Mouse (Mus musculus): ENCODE results near the gene Inpp5e. TPM values are rescaled to one million over a fixed set of nuclear protein-coding genes. Genes with fewer than 3 reads are reported as not detected.
A peak's percentile ranks its signal among the peaks of the same experiment; 100 is the strongest.
"Not testable (repeated sequence)": the region's sequence is repeated elsewhere in the genome, so short reads cannot be mapped to it uniquely, and the experiment has no call there.

Inpp5e gene
- polyA plus RNA-seq, 1 experiment from 2014 or later: 31.3 TPM

DNA sequence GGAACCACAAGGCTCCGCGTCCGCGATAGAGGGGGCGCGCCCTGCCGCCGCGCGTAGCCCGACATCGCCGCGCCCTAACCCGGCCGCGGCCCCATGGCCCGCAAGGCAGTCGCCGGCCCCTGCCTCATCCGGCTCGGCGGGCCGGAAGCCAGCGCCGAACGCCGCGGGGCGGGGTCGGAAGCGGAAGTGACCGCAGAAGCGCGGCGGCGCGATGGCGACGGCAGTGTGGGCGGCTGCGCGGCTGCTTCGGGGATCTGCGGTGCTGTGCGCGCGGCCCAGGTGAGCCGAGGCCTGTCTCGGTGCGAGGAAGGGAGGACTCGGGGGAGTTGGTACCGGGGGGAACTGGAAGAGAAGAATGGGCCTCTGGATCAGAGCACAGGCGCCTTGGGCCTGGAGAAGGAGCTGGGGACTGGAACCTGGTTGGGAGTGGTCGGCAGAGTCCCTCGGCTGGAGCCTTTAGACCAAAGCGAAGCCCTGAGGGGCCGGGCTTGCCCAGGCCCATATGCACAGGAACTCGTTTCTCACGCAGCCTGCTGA, 19.8 kb downstream of the Inpp5e start, which contains the start of the genes Entr1 and Pmpca:
Entr1 (minus strand) TSS at position 163 of the 537 bp plus-strand sequence.
Pmpca (plus strand) TSS at position 186 of the 537 bp plus-strand sequence.
- Histone ChIP-seq H3K4me1 (replicated peaks; ENCODE audit: control insufficient read depth, insufficient read depth, low read length) (peaks cover 11% of the 10 kb centered on the region; the same call in 1 of the 2 replicates), H3K4me3 (ENCODE audit: low read depth, low read length) (peak within 1 kb of the TSS; percentile 97), H3K9ac (ENCODE audit: low read length) (peak within 1 kb of the TSS; percentile 85), H3K36me3 (ENCODE audit: control insufficient read depth, insufficient read depth, low read length) (peaks cover 31% of the 10 kb centered on the region), H3K27ac (ENCODE audit: low read depth, low read length) (peak within 1 kb of the TSS; percentile 62), H3K4me2 (ENCODE audit: low read depth, low read length, severe bottlenecking) (peak within 1 kb of the TSS; percentile 94), H3K9me3 (ENCODE audit: control insufficient read depth, low read length) (no peaks in the 10 kb centered on the region), H3K27me3 (ENCODE audit: control insufficient read depth, insufficient read depth, low read length) (no peaks in the 10 kb centered on the region; the same call in 1 of the 2 replicates)
- peak; percentile 90 for DNase-seq (ENCODE audit: low spot score)
- WGBS: under 1% methylated on average over 58 of the region's 60 CpGs
- peak; percentile 93 for ATAC-seq (replicated peaks; ENCODE audit: low FRiP score)

- no peaks in the 10 kb centered on the region; the same call in 1 of the 2 replicates for H3K27me3 ChIP-seq (ENCODE audit: control insufficient read depth, insufficient read depth, low read length)
- WGBS: under 1% methylated on average over 45 of the region's 45 CpGs
- ATAC-seq (replicated peaks; ENCODE audit: low FRiP score): peak; percentile 49
These were observed 20.3 kb downstream of the Inpp5e start for GRCm38 (mm10) chr2:26388682-26389153.

DNA sequence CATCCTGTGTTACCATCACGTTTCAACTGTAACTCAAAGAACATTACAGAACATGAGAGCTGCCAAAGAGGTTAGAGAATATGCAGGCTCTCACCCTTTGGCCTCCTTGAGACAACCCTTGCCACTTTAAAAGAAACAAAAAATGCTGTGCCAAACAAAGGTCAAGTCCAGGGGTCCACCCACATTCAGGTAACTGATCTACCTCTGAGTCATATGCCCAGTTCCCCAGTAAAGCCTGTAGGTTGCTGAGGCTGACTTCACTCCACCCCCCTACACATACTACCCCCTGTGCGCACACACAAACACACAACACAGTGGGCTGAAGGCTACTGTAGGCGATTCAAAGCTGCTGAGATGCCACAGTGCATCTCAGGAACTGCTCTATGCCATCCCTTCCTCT, 21.3 kb downstream of the Inpp5e start:
- H3K9me3 ChIP-seq (ENCODE audit: control insufficient read depth, low read length): no peaks in the 10 kb centered on the region
- peak overlapping the region; percentile 94; the same call in 1 of the 2 replicates for H3K4me2 ChIP-seq (ENCODE audit: low read depth, low read length, severe bottlenecking)
- ATAC-seq (replicated peaks; ENCODE audit: low FRiP score): no peak
- 90% methylated on average over 3 of the region's 3 CpGs for WGBS
- no peak overlapping the region for H3K27ac ChIP-seq (ENCODE audit: low read depth, low read length)
- H3K4me1 ChIP-seq (replicated peaks; ENCODE audit: control insufficient read depth, insufficient read depth, low read length): peaks cover 11% of the 10 kb centered on the region; the same call in 1 of the 2 replicates
- H3K4me3 ChIP-seq (ENCODE audit: low read depth, low read length): no peak overlapping the region
- peaks cover 22% of the 10 kb centered on the region for H3K36me3 ChIP-seq (ENCODE audit: control insufficient read depth, insufficient read depth, low read length)
- no peak for DNase-seq (ENCODE audit: low spot score)
- H3K9ac ChIP-seq (ENCODE audit: low read length): no peak overlapping the region
- no peaks in the 10 kb centered on the region; the same call in 1 of the 2 replicates for H3K27me3 ChIP-seq (ENCODE audit: control insufficient read depth, insufficient read depth, low read length)

More at GRCm38 (mm10) chr2:26388682-26389153, 20.3 kb downstream of the Inpp5e start:
- no peaks in the 10 kb centered on the region for H3K9me3 ChIP-seq (ENCODE audit: control insufficient read depth, low read length)
- H3K36me3 ChIP-seq (ENCODE audit: control insufficient read depth, insufficient read depth, low read length): peaks cover 28% of the 10 kb centered on the region
- H3K4me1 ChIP-seq (replicated peaks; ENCODE audit: control insufficient read depth, insufficient read depth, low read length): peaks cover 11% of the 10 kb centered on the region; the same call in 1 of the 2 replicates
- peak overlapping the region; percentile 62 for H3K27ac ChIP-seq (ENCODE audit: low read depth, low read length)
- H3K9ac ChIP-seq (ENCODE audit: low read length): peak overlapping the region; percentile 85
- peak overlapping the region; percentile 97 for H3K4me3 ChIP-seq (ENCODE audit: low read depth, low read length)
- DNase-seq (ENCODE audit: low spot score): peak; percentile 73
- peak overlapping the region; percentile 94 for H3K4me2 ChIP-seq (ENCODE audit: low read depth, low read length, severe bottlenecking)

GRCm38 (mm10) chr2:26380871-26381270, 28.1 kb downstream of the Inpp5e start:
- ATAC-seq (replicated peaks; ENCODE audit: low FRiP score): peak; percentile 28; the same call in 1 of the 2 replicates
- not testable (repeated sequence) for H3K27me3 ChIP-seq (ENCODE audit: control insufficient read depth, insufficient read depth, low read length); DNase-seq (ENCODE audit: low spot score); H3K27ac ChIP-seq (ENCODE audit: low read depth, low read length); H3K36me3 ChIP-seq (ENCODE audit: control insufficient read depth, insufficient read depth, low read length); H3K9me3 ChIP-seq (ENCODE audit: control insufficient read depth, low read length); H3K4me1 ChIP-seq (replicated peaks; ENCODE audit: control insufficient read depth, insufficient read depth, low read length)
- Histone ChIP-seq H3K4me2 (ENCODE audit: low read depth, low read length, severe bottlenecking) (peak overlapping the region; percentile 93), H3K9ac (ENCODE audit: low read length) (peak overlapping the region; percentile 75), H3K4me3 (ENCODE audit: low read depth, low read length) (peak overlapping the region; percentile 82)
- WGBS: 36% methylated on average over 6 of the region's 6 CpGs

DNA sequence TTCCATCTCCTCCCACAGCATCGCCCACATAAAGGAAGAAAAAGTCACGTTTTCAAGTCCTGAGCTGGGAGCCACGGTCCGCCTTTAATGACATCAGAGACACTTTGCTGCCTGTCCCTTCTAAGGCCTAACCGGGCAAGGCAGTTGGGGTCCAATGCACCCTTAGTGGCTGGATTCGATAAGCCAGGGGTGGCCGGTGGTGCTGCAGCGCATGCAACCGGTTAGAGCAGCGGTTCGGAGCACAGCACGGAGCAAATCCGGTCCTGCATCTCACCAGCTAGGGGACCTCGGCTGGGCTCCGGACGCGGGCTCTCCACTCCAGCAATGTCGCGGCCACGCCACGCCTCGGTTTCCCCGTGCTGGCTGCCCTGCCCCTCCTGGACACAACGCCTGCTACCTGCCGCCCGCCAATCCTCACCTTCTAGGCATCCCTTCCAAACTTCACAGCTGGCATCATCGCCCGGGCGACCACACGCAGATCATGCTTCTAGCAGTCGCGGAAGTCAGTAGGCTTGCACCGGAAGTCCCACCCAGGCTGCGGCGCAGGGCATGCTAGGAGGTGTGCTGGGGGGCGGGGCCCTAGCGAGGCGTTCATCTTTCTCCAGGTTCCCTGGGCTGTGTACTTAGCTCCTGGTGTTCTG, 28.8 kb downstream of the Inpp5e start, which contains the start of gene Snapc4:
Snapc4 (minus strand) TSS at position 523 of the 641 bp plus-strand sequence.
- Histone ChIP-seq H3K4me3 (ENCODE audit: low read depth, low read length) (peak within 1 kb of the TSS; percentile 82), H3K9ac (ENCODE audit: low read length) (peak within 1 kb of the TSS; percentile 75), H3K4me2 (ENCODE audit: low read depth, low read length, severe bottlenecking) (peak within 1 kb of the TSS; percentile 93), H3K9me3 (ENCODE audit: control insufficient read depth, low read length) (no peaks in the 10 kb centered on the region), H3K27ac (ENCODE audit: low read depth, low read length) (0 out of 2 replicates have a peak within 1 kb of the TSS, but pooled peaks have one; percentile 25), H3K36me3 (ENCODE audit: control insufficient read depth, insufficient read depth, low read length) (peaks cover 12% of the 10 kb centered on the region; the same call in 1 of the 2 replicates), H3K4me1 (replicated peaks; ENCODE audit: control insufficient read depth, insufficient read depth, low read length) (peaks cover 4% of the 10 kb centered on the region; the same call in 1 of the 2 replicates), H3K27me3 (ENCODE audit: control insufficient read depth, insufficient read depth, low read length) (no peaks in the 10 kb centered on the region)
- DNase-seq (ENCODE audit: low spot score) (peak; percentile 93), ATAC-seq (replicated peaks; ENCODE audit: low FRiP score) (peak; percentile 96)
- under 1% methylated on average over 38 of the region's 38 CpGs for WGBS

DNA sequence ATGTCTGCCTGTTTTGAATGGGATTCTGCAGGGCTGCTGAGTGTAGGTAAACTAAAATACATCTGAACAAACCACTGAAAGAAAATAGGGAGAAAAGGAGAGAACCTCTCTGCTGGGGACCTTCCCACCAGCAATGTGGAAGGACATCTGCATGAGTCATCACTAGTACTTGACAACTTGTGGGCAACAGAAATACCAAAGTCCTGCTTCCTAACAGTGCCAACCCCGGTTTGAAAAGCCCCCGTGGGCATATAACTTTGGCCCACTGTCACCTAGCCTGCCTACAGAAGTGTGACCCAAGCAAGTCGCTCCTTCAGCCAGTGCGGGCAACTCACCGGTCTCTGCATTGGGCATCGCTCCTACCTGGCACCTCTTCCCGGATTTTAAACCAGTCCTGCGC, 36.6 kb downstream of the Inpp5e start:
- H3K4me1 ChIP-seq (replicated peaks; ENCODE audit: control insufficient read depth, insufficient read depth, low read length): no peaks in the 10 kb centered on the region
- no peaks in the 10 kb centered on the region for H3K9me3 ChIP-seq (ENCODE audit: control insufficient read depth, low read length)
- H3K27me3 ChIP-seq (ENCODE audit: control insufficient read depth, insufficient read depth, low read length): no peaks in the 10 kb centered on the region
- DNase-seq (ENCODE audit: low spot score) (no peak), ATAC-seq (replicated peaks; ENCODE audit: low FRiP score) (no peak)
- WGBS: 95% methylated on average over 8 of the region's 8 CpGs
- no peak overlapping the region for H3K4me2 ChIP-seq (ENCODE audit: low read depth, low read length, severe bottlenecking)
- H3K27ac ChIP-seq (ENCODE audit: low read depth, low read length): no peak overlapping the region
- no peak overlapping the region for H3K9ac ChIP-seq (ENCODE audit: low read length)
- H3K36me3 ChIP-seq (ENCODE audit: control insufficient read depth, insufficient read depth, low read length): peaks cover 11% of the 10 kb centered on the region; the same call in 1 of the 2 replicates
- H3K4me3 ChIP-seq (ENCODE audit: low read depth, low read length): no peak overlapping the region

DNA sequence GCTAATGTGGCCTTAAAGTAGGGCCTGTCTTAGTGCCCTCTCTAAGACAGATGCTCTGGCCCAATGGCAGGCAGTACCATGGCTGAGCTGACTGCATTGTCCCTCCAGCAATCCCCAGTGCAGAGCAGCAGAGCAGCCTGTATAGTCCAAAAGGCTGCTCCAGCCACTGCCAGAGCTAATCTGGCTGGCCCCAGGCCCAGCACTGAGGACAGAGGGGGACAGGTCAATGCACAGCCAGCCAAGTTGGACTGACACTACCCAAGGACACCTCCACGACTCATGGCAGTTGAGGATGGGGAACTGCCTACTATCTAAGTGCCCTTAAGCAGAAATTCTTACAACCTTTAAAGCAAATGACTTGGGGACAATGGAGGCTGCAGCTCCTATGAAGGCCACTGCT, 40.4 kb downstream of the Inpp5e start:
- Histone ChIP-seq H3K9me3 (ENCODE audit: control insufficient read depth, low read length) (no peaks in the 10 kb centered on the region), H3K4me2 (ENCODE audit: low read depth, low read length, severe bottlenecking) (no peak overlapping the region), H3K27ac (ENCODE audit: low read depth, low read length) (no peak overlapping the region), H3K4me1 (replicated peaks; ENCODE audit: control insufficient read depth, insufficient read depth, low read length) (no peaks in the 10 kb centered on the region), H3K9ac (ENCODE audit: low read length) (no peak overlapping the region), H3K4me3 (ENCODE audit: low read depth, low read length) (no peak overlapping the region), H3K27me3 (ENCODE audit: control insufficient read depth, insufficient read depth, low read length) (no peaks in the 10 kb centered on the region), H3K36me3 (ENCODE audit: control insufficient read depth, insufficient read depth, low read length) (peaks cover 11% of the 10 kb centered on the region)
- no peak for DNase-seq (ENCODE audit: low spot score)
- WGBS: 77% methylated on average over 1 of the region's 1 CpGs
- ATAC-seq (replicated peaks; ENCODE audit: low FRiP score): no peak

GRCm38 (mm10) chr2:26367911-26368310, 41.1 kb downstream of the Inpp5e start:
- no peak for ATAC-seq (replicated peaks; ENCODE audit: low FRiP score)
- peaks cover 11% of the 10 kb centered on the region for H3K36me3 ChIP-seq (ENCODE audit: control insufficient read depth, insufficient read depth, low read length)

More at GRCm38 (mm10) chr2:26367911-26368310, 41.1 kb downstream of the Inpp5e start:
- no peak for DNase-seq (ENCODE audit: low spot score)
- H3K9me3 ChIP-seq (ENCODE audit: control insufficient read depth, low read length): no peaks in the 10 kb centered on the region
- H3K4me2 ChIP-seq (ENCODE audit: low read depth, low read length, severe bottlenecking): no peak overlapping the region
- no peak overlapping the region for H3K4me3 ChIP-seq (ENCODE audit: low read depth, low read length)
- no peak overlapping the region for H3K27ac ChIP-seq (ENCODE audit: low read depth, low read length)
- H3K4me1 ChIP-seq (replicated peaks; ENCODE audit: control insufficient read depth, insufficient read depth, low read length): no peaks in the 10 kb centered on the region
- 93% methylated on average over 6 of the region's 6 CpGs for WGBS
- no peak overlapping the region for H3K9ac ChIP-seq (ENCODE audit: low read length)
- no peaks in the 10 kb centered on the region for H3K27me3 ChIP-seq (ENCODE audit: control insufficient read depth, insufficient read depth, low read length)

Measured in forebrain, embryonic 11.5 days (tissue).